Mouse (Mus musculus) heart, embryonic 12.5 days (tissue): ENCODE measurements around the gene Meiob. TPM values are rescaled to one million over a fixed set of nuclear protein-coding genes. Genes with fewer than 3 reads are reported as not detected.

Experiments used
- ATAC-seq: fragments of 200-750 bp; cut with Nextera tagmentation; 2 replicates; pipeline ENCODE4 v1.8.0; 2017; ENCODE audit warnings: moderate TSS enrichment, moderate library complexity; ENCODE audit not compliant: insufficient number of reproducible peaks, low FRiP score
- H3K27ac ChIP-seq: fragments of 300-500 bp; sonication (generic); 2 replicates; pipeline ENCODE4 v1.5.1; 2016; ENCODE audit warnings: mild to moderate bottlenecking, moderate library complexity; ENCODE audit not compliant: poor library complexity, severe bottlenecking
- H3K27me3 ChIP-seq: fragments of 300-500 bp; sonication (generic); replicated peaks from 2 replicates; pipeline ENCODE4 v1.6.1; 2016; ENCODE audit warnings: mild to moderate bottlenecking, moderate library complexity
- H3K36me3 ChIP-seq: fragments of 300-500 bp; sonication (generic); 2 replicates; pipeline ENCODE4 v1.6.1; 2016; ENCODE audit warnings: mild to moderate bottlenecking, moderate library complexity
- H3K4me1 ChIP-seq: fragments of 300-500 bp; sonication (generic); replicated peaks from 2 replicates; pipeline ENCODE4 v1.6.1; 2016; ENCODE audit warnings: mild to moderate bottlenecking
- H3K4me2 ChIP-seq: fragments of 300-500 bp; sonication (generic); 2 replicates; pipeline ENCODE4 v1.6.1; 2016; ENCODE audit warnings: mild to moderate bottlenecking, moderate library complexity
- H3K4me3 ChIP-seq: fragments of 300-500 bp; sonication (generic); 2 replicates; pipeline ENCODE4 v1.5.1; 2016; ENCODE audit warnings: mild to moderate bottlenecking
- H3K9ac ChIP-seq: fragments of 300-500 bp; sonication (generic); 2 replicates; pipeline ENCODE4 v1.6.1; 2016; ENCODE audit warnings: mild to moderate bottlenecking, moderate library complexity
- H3K9me3 ChIP-seq: fragments of 300-500 bp; sonication (generic); replicated peaks from 2 replicates; pipeline ENCODE4 v1.6.1; 2016; ENCODE audit warnings: mild to moderate bottlenecking, moderate library complexity
- whole genome bisulfite sequencing: fragments of 180-500 bp; shearing (Covaris S2); methylation state at CpG from one replicate; pipeline ENCODE4 v1.1.7; 2016; 5-methylcytosine and 5-hydroxymethylcytosine counted together
- polyA plus RNA-seq: library from polyadenylated mRNA; unstranded; fragments of >200 nt; fragmentation: Nextera tagmentation; extraction: Ambion mirVana; gene quantifications from 2 replicates; pipeline ENCODE4 v1.2.1, GENCODE M21; 2016

Gene Meiob
- polyA plus RNA-seq = not detected in 2 replicates

- Histone ChIP-seq H3K27me3 (peaks cover 34% of the 10 kb centered on the region), H3K9ac (peak within 1 kb of the TSS; percentile 75), H3K4me2 (peak within 1 kb of the TSS; percentile 95), H3K9me3 (no peaks in the 10 kb centered on the region), H3K27ac (no peak within 1 kb of the TSS), H3K4me3 (peak within 1 kb of the TSS; percentile 81), H3K36me3 (no peaks in the 10 kb centered on the region), H3K4me1 (0 out of 2 replicates have a peak, but pooled peaks cover 2% of the 10 kb centered on the region)
- under 1% methylated on average over 71 of the region's 71 CpGs for WGBS
- ATAC-seq = peak; percentile 92
Measured at GRCm38 (mm10) chr17:24803952-24804951, at the start of gene Meiob. Gene Meiob, plus strand, starts transcription at chr17:24804289.

- no peak overlapping the region for H3K9ac ChIP-seq
- H3K4me3 ChIP-seq = no peak overlapping the region
- no peak overlapping the region for H3K4me2 ChIP-seq
- peaks cover 46% of the 10 kb centered on the region for H3K27me3 ChIP-seq
- no peaks in the 10 kb centered on the region for H3K36me3 ChIP-seq
- peaks cover 16% of the 10 kb centered on the region for H3K4me1 ChIP-seq
- no peak overlapping the region for H3K27ac ChIP-seq
- H3K9me3 ChIP-seq = no peaks in the 10 kb centered on the region
- ATAC-seq = no peak
- WGBS = 71% methylated on average over 1 of the region's 1 CpGs
Measured at GRCm38 (mm10) chr17:24757394-24757793, 46.7 kb upstream of the Meiob start.

- ATAC-seq = no peak
- Histone ChIP-seq H3K9ac (no peak overlapping the region), H3K27me3 (peaks cover 9% of the 10 kb centered on the region), H3K4me1 (peaks cover 27% of the 10 kb centered on the region), H3K27ac (no peak overlapping the region), H3K4me2 (no peak overlapping the region), H3K9me3 (no peaks in the 10 kb centered on the region), H3K36me3 (no peaks in the 10 kb centered on the region), H3K4me3 (no peak overlapping the region)
- WGBS = 66% methylated on average over 5 of the region's 5 CpGs
Measured at GRCm38 (mm10) chr17:24761121-24761520, 43.0 kb upstream of the Meiob start.

- ATAC-seq = no peak
- no peaks in the 10 kb centered on the region for H3K36me3 ChIP-seq
- H3K4me3 ChIP-seq = no peak overlapping the region
- peaks cover 32% of the 10 kb centered on the region for H3K4me1 ChIP-seq
- H3K27ac ChIP-seq = no peak overlapping the region
- peak overlapping the region; percentile 45 for H3K4me2 ChIP-seq
- H3K9me3 ChIP-seq = no peaks in the 10 kb centered on the region
- no peak overlapping the region for H3K9ac ChIP-seq
- peaks cover 13% of the 10 kb centered on the region; the same call in 1 of the 2 replicates for H3K27me3 ChIP-seq
- 35% methylated on average over 21 of the region's 22 CpGs for WGBS
Measured at GRCm38 (mm10) chr17:24765016-24765905, 38.8 kb upstream of the Meiob start.

- Histone ChIP-seq H3K4me2 (no peak overlapping the region), H3K4me1 (peaks cover 32% of the 10 kb centered on the region), H3K9me3 (no peaks in the 10 kb centered on the region), H3K4me3 (no peak overlapping the region), H3K27me3 (peaks cover 13% of the 10 kb centered on the region; the same call in 1 of the 2 replicates), H3K9ac (no peak overlapping the region), H3K36me3 (no peaks in the 10 kb centered on the region), H3K27ac (no peak overlapping the region)
- 24% methylated on average over 12 of the region's 12 CpGs for WGBS
- no peak for ATAC-seq
Measured at GRCm38 (mm10) chr17:24766266-24766875, 37.7 kb upstream of the Meiob start.

- H3K4me3 ChIP-seq = no peak overlapping the region
- no peak overlapping the region for H3K9ac ChIP-seq
- peaks cover 13% of the 10 kb centered on the region; the same call in 1 of the 2 replicates for H3K27me3 ChIP-seq
- no peak overlapping the region for H3K4me2 ChIP-seq
- 39% methylated on average over 3 of the region's 3 CpGs for WGBS
- H3K27ac ChIP-seq = no peak overlapping the region
- no peaks in the 10 kb centered on the region for H3K36me3 ChIP-seq
- H3K9me3 ChIP-seq = 0 out of 2 replicates have a peak, but pooled peaks cover 8% of the 10 kb centered on the region
- ATAC-seq = no peak
- peaks cover 20% of the 10 kb centered on the region for H3K4me1 ChIP-seq
Measured at GRCm38 (mm10) chr17:24769146-24769545, 34.9 kb upstream of the Meiob start.

- Histone ChIP-seq H3K4me1 (no peaks in the 10 kb centered on the region; the same call in 1 of the 2 replicates), H3K36me3 (no peaks in the 10 kb centered on the region), H3K9ac (no peak overlapping the region), H3K4me3 (no peak overlapping the region), H3K27ac (no peak overlapping the region), H3K27me3 (peaks cover 12% of the 10 kb centered on the region; the same call in 1 of the 2 replicates), H3K9me3 (0 out of 2 replicates have a peak, but pooled peaks cover 8% of the 10 kb centered on the region), H3K4me2 (no peak overlapping the region)
- ATAC-seq = no peak
- WGBS = 77% methylated on average over 5 of the region's 5 CpGs
Measured at GRCm38 (mm10) chr17:24773241-24773640, 30.8 kb upstream of the Meiob start.

GRCm38 (mm10) chr17:24775173-24775572 is 28.9 kb upstream of the Meiob start:
- WGBS = 80% methylated on average over 8 of the region's 8 CpGs
- no peaks in the 10 kb centered on the region for H3K27me3 ChIP-seq
- H3K9ac ChIP-seq = no peak overlapping the region
- H3K4me2 ChIP-seq = no peak overlapping the region
- H3K4me3 ChIP-seq = no peak overlapping the region
- H3K4me1 ChIP-seq = no peaks in the 10 kb centered on the region; the same call in 1 of the 2 replicates
- H3K27ac ChIP-seq = no peak overlapping the region
- H3K36me3 ChIP-seq = no peaks in the 10 kb centered on the region
- ATAC-seq = no peak
- H3K9me3 ChIP-seq = 0 out of 2 replicates have a peak, but pooled peaks cover 8% of the 10 kb centered on the region

GRCm38 (mm10) chr17:24777073-24777472 is 27.0 kb upstream of the Meiob start:
- Histone ChIP-seq H3K4me1 (no peaks in the 10 kb centered on the region; the same call in 1 of the 2 replicates), H3K4me3 (no peak overlapping the region), H3K36me3 (no peaks in the 10 kb centered on the region), H3K27ac (no peak overlapping the region), H3K9ac (no peak overlapping the region), H3K27me3 (no peaks in the 10 kb centered on the region), H3K9me3 (0 out of 2 replicates have a peak, but pooled peaks cover 8% of the 10 kb centered on the region), H3K4me2 (no peak overlapping the region)
- no peak for ATAC-seq
- WGBS = 63% methylated on average over 2 of the region's 2 CpGs

- H3K4me3 ChIP-seq = no peak overlapping the region
- no peak for ATAC-seq
- no peaks in the 10 kb centered on the region for H3K4me1 ChIP-seq
- H3K9me3 ChIP-seq = no peaks in the 10 kb centered on the region
- H3K9ac ChIP-seq = no peak overlapping the region
- H3K27ac ChIP-seq = no peak overlapping the region
- H3K36me3 ChIP-seq = no peaks in the 10 kb centered on the region
- H3K27me3 ChIP-seq = no peaks in the 10 kb centered on the region
- WGBS = 88% methylated on average over 2 of the region's 2 CpGs
- H3K4me2 ChIP-seq = no peak overlapping the region
Measured at GRCm38 (mm10) chr17:24780821-24781220, 23.3 kb upstream of the Meiob start.
